Mouse (Mus musculus) C2C12 (cell line): Measurements from ENCODE around the gene Arl15. TPM values are rescaled to one million over a fixed set of nuclear protein-coding genes. Genes with fewer than 3 reads are reported as not detected.

Source experiments
- H3K27me3 ChIP-seq: one replicate; pipeline ENCODE4 v1.6.1; 2011; ENCODE audit not compliant: control insufficient read depth, insufficient read depth, insufficient read length
- H3K36me3 ChIP-seq: one replicate; pipeline ENCODE4 v1.6.1; 2011; ENCODE audit not compliant: control insufficient read depth, insufficient read depth
- H3K4me3 ChIP-seq: one replicate; pipeline ENCODE4 v1.5.1; 2011; ENCODE audit warnings: mild to moderate bottlenecking, control low read depth; ENCODE audit not compliant: poor library complexity, insufficient read depth, severe bottlenecking
- H3K79me2 ChIP-seq: one replicate; pipeline ENCODE4 v1.6.1; 2011; ENCODE audit not compliant: control insufficient read depth, insufficient read depth
- H3K79me3 ChIP-seq: one replicate; pipeline ENCODE4 v1.6.1; 2011; ENCODE audit warnings: low read depth, control low read depth
- H3ac ChIP-seq: one replicate; pipeline ENCODE3; 2011; ENCODE audit warnings: low read depth; ENCODE audit not compliant: control insufficient read depth, insufficient read length
- CEBPB ChIP-seq: IDR thresholded peaks from one replicate; pipeline ENCODE4 v1.6.1; 2011; ENCODE audit warnings: low read depth, mild to moderate bottlenecking, control low read depth, moderate library complexity
- CTCF ChIP-seq: IDR thresholded peaks from one replicate; pipeline ENCODE4 v1.5.1; 2011; ENCODE audit not compliant: control insufficient read depth, insufficient read depth, insufficient read length
- FOSL1 ChIP-seq: IDR thresholded peaks from one replicate; pipeline ENCODE4 v1.8.0; 2011; ENCODE audit warnings: mild to moderate bottlenecking, low read length; ENCODE audit not compliant: poor library complexity, insufficient read depth, severe bottlenecking
- MAX ChIP-seq: IDR thresholded peaks from one replicate; pipeline ENCODE4 v1.6.1; 2011; ENCODE audit warnings: mild to moderate bottlenecking, control low read depth
- MYOD1 ChIP-seq: IDR thresholded peaks from one replicate; pipeline ENCODE4 v1.6.1; 2011; ENCODE audit warnings: low read depth; ENCODE audit not compliant: control insufficient read depth, insufficient read length
- MYOG ChIP-seq: IDR thresholded peaks from one replicate; pipeline ENCODE4 v1.6.1; 2011; ENCODE audit not compliant: control insufficient read depth, insufficient read length; ENCODE audit errors: extremely low read depth
- USF1 ChIP-seq: IDR thresholded peaks from one replicate; pipeline ENCODE4 v1.6.1; 2011; ENCODE audit warnings: low read depth, mild to moderate bottlenecking, control low read depth, moderate library complexity
- polyA plus RNA-seq: library from polyadenylated mRNA; unstranded; fragments of >200 nt; fragmentation: generic; extraction: Trizol; gene quantifications from one replicate; pipeline ENCODE4 v1.2.1, GENCODE M21; 2012; ENCODE audit warnings: missing spikeins

Gene Arl15
- polyA plus RNA-seq, 1 experiment: 3.5 TPM

DNA sequence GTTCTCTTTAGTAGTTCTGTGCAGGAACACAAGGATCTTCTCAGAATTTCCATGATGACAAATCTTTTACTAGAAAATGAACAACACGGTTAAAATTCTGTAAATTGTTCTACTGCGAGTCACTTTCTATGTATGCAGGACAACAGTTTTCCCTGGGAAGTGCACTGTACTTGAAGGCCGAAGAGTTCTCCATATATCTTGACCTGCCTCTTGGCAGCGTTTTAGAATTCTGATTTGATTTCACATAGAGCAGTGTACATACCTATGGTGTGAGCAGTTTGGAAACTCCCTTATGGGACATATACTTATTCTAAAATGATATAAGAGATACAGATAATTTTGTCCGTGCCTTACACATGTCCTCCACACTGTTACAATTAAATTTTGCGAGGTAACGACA lies 178.1 kb downstream of the Arl15 start:
- Histone ChIP-seq H3K27me3 (no peaks in the 10 kb centered on the region), H3K4me3 (no peak overlapping the region), H3K79me2 (no peaks in the 10 kb centered on the region), H3ac (no peak overlapping the region), H3K36me3 (peaks cover 3% of the 10 kb centered on the region), H3K79me3 (no peaks in the 10 kb centered on the region)
- no peak for TF ChIP-seq FOSL1
- no peak for TF ChIP-seq MYOD1
- TF ChIP-seq CEBPB: no peak
- no peak for TF ChIP-seq CTCF
- TF ChIP-seq MYOG: no peak
- TF ChIP-seq MAX: no peak
- no peak for TF ChIP-seq USF1

DNA sequence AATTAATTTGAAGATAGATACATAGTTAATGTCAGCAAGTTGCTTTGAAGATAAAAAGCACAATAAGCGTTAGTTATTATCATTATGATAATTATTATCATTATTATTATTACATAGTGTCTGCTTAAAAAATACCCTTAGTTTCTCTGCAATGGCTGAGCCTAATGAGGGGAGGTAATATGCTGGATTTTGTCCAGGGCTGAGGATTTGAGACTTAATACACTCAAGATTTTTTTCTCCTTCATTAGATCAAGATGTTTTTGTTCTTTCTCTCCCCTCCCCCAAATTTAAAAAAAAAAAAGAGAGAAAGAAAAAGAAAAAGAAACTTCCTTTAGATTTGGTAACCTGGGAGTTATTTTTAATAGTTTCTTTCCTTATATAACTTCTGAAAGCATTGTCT lies 180.6 kb downstream of the Arl15 start:
- H3K4me3 ChIP-seq: no peak overlapping the region

DNA sequence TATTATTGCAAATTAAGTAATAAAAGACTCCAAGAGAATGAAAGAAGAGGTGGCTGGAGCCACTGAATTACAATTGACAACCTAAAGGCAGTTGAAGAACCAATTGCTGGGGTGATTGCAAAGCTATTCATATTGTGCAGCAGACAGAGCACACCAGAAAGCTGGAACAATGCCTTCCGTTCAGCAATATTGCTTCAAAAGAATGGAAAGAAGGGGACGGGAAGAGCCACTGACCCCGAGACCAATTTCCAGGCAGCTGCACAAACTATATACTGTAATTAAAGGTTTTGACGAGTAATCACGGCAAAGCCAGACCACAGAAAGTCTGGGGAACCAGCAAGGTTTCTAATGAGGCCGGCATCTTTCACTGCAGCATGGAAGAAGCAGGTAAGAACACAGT lies 181.4 kb downstream of the Arl15 start:
- no peak overlapping the region for H3K4me3 ChIP-seq
- TF ChIP-seq MYOD1 (no peak), CEBPB (no peak), USF1 (no peak), MYOG (no peak), FOSL1 (no peak), MAX (no peak), CTCF (no peak)
- no peak overlapping the region for H3ac ChIP-seq

More for the DNA sequence above, 180.6 kb downstream of the Arl15 start:
- Histone ChIP-seq H3ac (no peak overlapping the region), H3K36me3 (no peaks in the 10 kb centered on the region), H3K79me2 (no peaks in the 10 kb centered on the region), H3K27me3 (no peaks in the 10 kb centered on the region), H3K79me3 (no peaks in the 10 kb centered on the region)
- TF ChIP-seq USF1 (no peak), FOSL1 (no peak), CTCF (no peak), MYOD1 (no peak), MAX (no peak), MYOG (no peak), CEBPB (no peak)

DNA sequence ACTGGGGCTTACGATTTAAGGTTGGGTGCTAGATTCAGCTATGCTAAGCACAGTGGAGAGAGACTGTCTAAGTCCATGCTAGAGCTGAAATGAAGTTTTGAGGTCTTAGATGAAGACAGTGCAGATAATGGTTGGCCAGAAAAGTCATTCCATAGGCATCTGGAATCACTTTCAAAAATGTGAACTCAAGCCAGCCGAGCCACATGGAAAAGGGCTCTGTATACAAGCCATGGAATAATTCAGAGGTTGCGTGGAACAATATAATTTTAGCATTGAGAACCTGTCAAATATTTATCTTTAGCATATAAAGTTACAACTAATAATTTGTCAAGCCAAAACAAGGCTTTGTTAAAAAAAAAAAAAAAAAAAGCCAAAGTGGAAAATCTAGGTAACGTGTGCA lies 182.6 kb downstream of the Arl15 start:
- Histone ChIP-seq H3K4me3 (no peak overlapping the region), H3ac (no peak overlapping the region), H3K79me3 (no peaks in the 10 kb centered on the region), H3K79me2 (no peaks in the 10 kb centered on the region), H3K36me3 (no peaks in the 10 kb centered on the region), H3K27me3 (no peaks in the 10 kb centered on the region)
- no peak for TF ChIP-seq FOSL1
- no peak for TF ChIP-seq CTCF
- TF ChIP-seq MAX: no peak
- TF ChIP-seq CEBPB: no peak
- TF ChIP-seq MYOD1: no peak
- TF ChIP-seq USF1: no peak
- TF ChIP-seq MYOG: no peak

More for the DNA sequence above, 181.4 kb downstream of the Arl15 start:
- Histone ChIP-seq H3K27me3 (no peaks in the 10 kb centered on the region), H3K36me3 (no peaks in the 10 kb centered on the region), H3K79me3 (no peaks in the 10 kb centered on the region), H3K79me2 (no peaks in the 10 kb centered on the region)

DNA sequence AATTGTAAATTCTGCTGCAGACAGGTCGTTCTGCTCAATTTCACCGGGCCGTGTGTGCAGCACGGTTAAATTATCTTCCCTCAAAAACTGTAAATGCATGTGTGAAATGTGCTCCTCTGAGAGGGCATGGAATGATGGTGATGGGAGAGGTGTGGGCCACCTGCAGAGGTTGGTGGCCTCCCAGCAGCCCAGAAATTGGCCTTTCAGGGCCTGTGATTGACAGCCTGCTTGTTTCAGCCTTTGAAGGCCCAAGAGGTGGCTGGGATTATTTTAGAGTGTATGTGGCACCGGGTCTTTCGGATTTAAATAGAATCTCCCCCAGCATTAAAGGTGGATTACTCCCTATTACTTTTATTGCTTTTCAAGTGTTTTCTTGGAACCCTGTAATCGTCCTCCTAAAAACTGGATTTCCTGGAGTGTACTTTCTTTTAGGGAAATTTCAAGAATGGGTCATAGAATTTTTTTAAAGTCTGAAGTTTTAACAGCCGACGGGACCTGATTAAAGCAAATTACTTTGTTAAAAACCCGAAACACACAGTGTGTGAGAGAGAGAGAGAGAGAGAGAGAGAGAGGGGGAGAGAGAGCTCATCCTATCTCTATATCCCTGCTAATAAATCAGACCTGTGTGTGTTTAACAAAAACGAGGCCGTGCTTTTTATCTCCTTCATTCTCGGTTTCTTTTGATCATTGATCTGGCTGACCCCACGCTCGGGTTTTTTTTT lies 186.6 kb downstream of the Arl15 start:
- no peak overlapping the region for H3K4me3 ChIP-seq
- no peaks in the 10 kb centered on the region for H3K79me3 ChIP-seq
- H3K36me3 ChIP-seq: no peaks in the 10 kb centered on the region
- no peaks in the 10 kb centered on the region for H3K27me3 ChIP-seq
- H3K79me2 ChIP-seq: no peaks in the 10 kb centered on the region
- TF ChIP-seq MAX: no peak
- no peak for TF ChIP-seq USF1
- no peak for TF ChIP-seq MYOD1
- no peak for TF ChIP-seq CEBPB
- no peak for TF ChIP-seq FOSL1
- no peak for TF ChIP-seq MYOG
- TF ChIP-seq CTCF: no peak
- no peak overlapping the region for H3ac ChIP-seq
